Comparison of ENCODE assay signal across 36 mouse cellular contexts in the genomic region with DNA sequence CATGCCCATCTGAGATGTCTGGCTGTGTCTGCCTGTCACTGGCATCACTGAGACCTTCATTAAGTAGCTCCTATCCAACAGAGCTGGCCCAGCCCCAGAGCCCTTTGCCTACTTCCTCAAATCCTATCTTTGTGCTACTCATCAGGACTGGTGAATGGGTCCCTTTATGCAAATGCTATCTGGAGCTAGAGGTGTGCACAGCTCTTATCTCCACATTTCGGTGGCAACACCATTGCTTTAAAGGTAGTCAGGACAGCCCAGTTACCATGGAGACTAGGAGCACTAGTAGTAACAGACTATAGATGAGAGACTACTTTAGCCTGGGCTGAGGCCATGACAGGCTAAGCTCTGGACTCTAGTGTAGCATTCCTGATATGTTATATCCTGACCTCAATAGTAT. TPM values are rescaled to one million over a fixed set of nuclear protein-coding genes. Genes with fewer than 3 reads are reported as not detected.
DNase-seq lines count a peak whose midpoint lies in the region; ATAC-seq and TF ChIP-seq lines count a peak whose summit lies in the region.
"Had no signal": no experiment of that assay in that cellular context is flagged by ENCODE, and none has a peak within 500 bp of the region (broad histone marks: within the 10 kb centered on the region; RNA-seq: fewer than 3 reads in every experiment).

No protein-coding gene starts in this region.

- TF ChIP-seq CTCF in G1E (IDR thresholded peaks at IDR 0.05; ENCODE audit: low read depth, low read length), result no peak

- H3K27me3 ChIP-seq in G1E (ENCODE audit: insufficient read depth, low read length), result peaks cover 57% of the 10 kb centered on the region
- H3K27me3 ChIP-seq: CH12.LX; forebrain, embryonic 13.5 days; hindbrain, embryonic 12.5 days; hindbrain, embryonic 15.5 days; Patski had no signal

- H3K36me3 ChIP-seq in G1E (replicated peaks), result peaks cover 32% of the 10 kb centered on the region

- no peak overlapping the region for H3K4me3 ChIP-seq in G1E (ENCODE audit: low read depth, low read length)
- H3K4me3 ChIP-seq: forebrain, embryonic 10.5 days; forebrain, embryonic 13.5 days; gastrocnemius, adult 2 months; hindbrain, embryonic 12.5 days; hindbrain, embryonic 15.5 days had no signal

- H3K4me1 ChIP-seq in G1E (ENCODE audit: insufficient read depth, low read depth, low read length), result peaks cover 15% of the 10 kb centered on the region

- 0 out of 2 replicates have a peak, but pooled peaks have one; percentile 26 for ATAC-seq in G1E (ENCODE audit: extremely low read depth, insufficient number of reproducible peaks, low FRiP score, poor library complexity, severe bottlenecking)
- ATAC-seq in common myeloid progenitor, adult 5-6 weeks (replicated peaks; ENCODE audit: low read depth, poor library complexity, severe bottlenecking), result 0 out of 2 replicates have a peak, but pooled peaks have one; percentile 19
- ATAC-seq in megakaryocyte progenitor cell, adult 5-6 weeks (replicated peaks; ENCODE audit: poor library complexity), result peak; percentile 26; the same call in 1 of the 2 replicates
- ATAC-seq: forebrain, embryonic 13.5 days; forebrain, embryonic 16.5 days; Patski had no signal

- peak; percentile 51 for DNase-seq in A20 (ENCODE audit: low read depth, low spot score)
- no peak for DNase-seq in G1E (ENCODE audit: low spot score)
- no peak for DNase-seq in frontal cortex, postnatal 25 days (ENCODE audit: low spot score in 2 of 2)
- DNase-seq in ovary, adult 18-20 months (ENCODE audit: low spot score), result no peak
- no peak for DNase-seq in embryo, embryonic 9.5 days (ENCODE audit: extremely low spot score)
- no peak for DNase-seq in thymus, postnatal 10 days (ENCODE audit: low spot score in 2 of 2)
- DNase-seq: adrenal gland, adult 2 months; adrenal gland, postnatal 14 days; cerebellum, adult 11 months; cerebellum, adult 2 months; cerebellum, adult 9-11 months; cerebellum, postnatal 25 days; embryo, embryonic 11 days; gastrocnemius, adult 2 months; gastrocnemius, postnatal 14 days had no signal

- H3K9me3 ChIP-seq in G1E (replicated peaks), result no peaks in the 10 kb centered on the region
- H3K9me3 ChIP-seq: forebrain, embryonic 10.5 days; forebrain, embryonic 13.5 days; hindbrain, embryonic 12.5 days; hindbrain, embryonic 15.5 days had no signal

RNA-seq across cellular contexts. Expression of a gene that starts 4.6 kb away (rescaled TPM):
- total RNA-seq in G1E (2014; fragmentation: Nextera tagmentation) (not detected in 2 replicates), G1E (2017) (1.2 TPM in 2 replicates)
- polyA plus RNA-seq in G1E (2012), result 0.28 and 0.32 TPM in 2 replicates
- 3.3 and 9.6 TPM in 2 replicates for total RNA-seq in common myeloid progenitor, adult 5-6 weeks (2017)
- 21.5 and 22.3 TPM in 2 replicates for total RNA-seq in megakaryocyte progenitor cell, adult 5-6 weeks (2015)
- 8.7 and 9.8 TPM in 2 replicates for total RNA-seq in megakaryocyte progenitor cell, adult 5-6 weeks (2017)

RNA-seq across cellular contexts. Expression of a gene that starts 9.1 kb away (rescaled TPM):
- total RNA-seq in G1E (2014; fragmentation: Nextera tagmentation) (62.5 TPM in 2 replicates), G1E (2017) (49.6 and 52.4 TPM in 2 replicates)
- polyA plus RNA-seq in G1E (2012), result 52.2 and 65.5 TPM in 2 replicates
- 67.5 and 113 TPM in 2 replicates for total RNA-seq in common myeloid progenitor, adult 5-6 weeks (2017)
- total RNA-seq in megakaryocyte progenitor cell, adult 5-6 weeks (2015), result 330 and 337 TPM in 2 replicates
- 81.1 and 100 TPM in 2 replicates for total RNA-seq in megakaryocyte progenitor cell, adult 5-6 weeks (2017)

RNA-seq across cellular contexts. Expression of a gene that starts 13.3 kb away (rescaled TPM):
- total RNA-seq in G1E (2014; fragmentation: Nextera tagmentation), result not detected in 2 replicates
- 0.05 TPM in 1 of 2 replicates, not detected in the other for total RNA-seq in G1E (2017)
- 0.04 TPM in 1 of 2 replicates, not detected in the other for polyA plus RNA-seq in G1E (2012)
- total RNA-seq in common myeloid progenitor, adult 5-6 weeks (2017), result not detected in 2 replicates
- total RNA-seq in megakaryocyte progenitor cell, adult 5-6 weeks (2015), result not detected in 2 replicates
- not detected in 2 replicates for total RNA-seq in megakaryocyte progenitor cell, adult 5-6 weeks (2017)
- total RNA-seq: CH12.LX; hematopoietic stem cell, adult 5-6 weeks had no signal

RNA-seq across cellular contexts. Expression of a gene that starts 13.5 kb away (rescaled TPM):
- not detected in 2 replicates for total RNA-seq in G1E (2014; fragmentation: Nextera tagmentation)
- total RNA-seq in G1E (2017), result not detected in 2 replicates
- not detected in 2 replicates for polyA plus RNA-seq in G1E (2012)
- total RNA-seq in common myeloid progenitor, adult 5-6 weeks (2017), result not detected in 2 replicates
- total RNA-seq in megakaryocyte progenitor cell, adult 5-6 weeks (2015), result not detected in 2 replicates
- not detected in 2 replicates for total RNA-seq in megakaryocyte progenitor cell, adult 5-6 weeks (2017)
- total RNA-seq: adrenal gland, adult 2 months; adrenal gland, postnatal 14 days; adrenal gland, postnatal 4 days; CH12.LX; gastrocnemius, adult 2 months; gastrocnemius, postnatal 14 days; gastrocnemius, postnatal 4 days; heart, adult 8-10 months; heart, postnatal 25 days; hematopoietic stem cell, adult 5-6 weeks had no signal
- polyA plus RNA-seq: adrenal gland, adult 2 months; cerebellum, adult 2 months; cortical plate, adult 2 months; embryonic facial prominence, embryonic 11.5 days; embryonic facial prominence, embryonic 14.5 days; forebrain, embryonic 10.5 days; forebrain, embryonic 13.5 days; forebrain, embryonic 16.5 days; heart, embryonic 11.5 days; heart, embryonic 14.5 days; heart, postnatal 0 days; hindbrain, embryonic 12.5 days; hindbrain, embryonic 15.5 days; intestine, embryonic 14.5 days; Patski had no signal

RNA-seq across cellular contexts. Expression of a gene that starts 27.9 kb away (rescaled TPM):
- total RNA-seq in G1E (2014; fragmentation: Nextera tagmentation), result not detected in 2 replicates
- not detected in 2 replicates for total RNA-seq in G1E (2017)
- 0.12 TPM in 1 of 2 replicates, not detected in the other for polyA plus RNA-seq in G1E (2012)
- not detected in 2 replicates for total RNA-seq in common myeloid progenitor, adult 5-6 weeks (2017)
- total RNA-seq in megakaryocyte progenitor cell, adult 5-6 weeks (2015), result not detected in 2 replicates
- total RNA-seq in megakaryocyte progenitor cell, adult 5-6 weeks (2017), result not detected in 2 replicates
- total RNA-seq: adrenal gland, postnatal 14 days; gastrocnemius, adult 2 months; gastrocnemius, postnatal 14 days; heart, adult 8-10 months; heart, postnatal 25 days; hematopoietic stem cell, adult 5-6 weeks had no signal
- polyA plus RNA-seq: heart, embryonic 11.5 days; heart, embryonic 14.5 days; heart, postnatal 0 days; hindbrain, embryonic 15.5 days had no signal
